Mouse (Mus musculus) cerebellum, postnatal 25 days (tissue): ENCODE measurements around the gene Qk.

Source experiments
- DNase-seq, 2 experiments: peaks; one replicate each; pipeline ENCODE4 v3.0.0; 2021; ENCODE audit warnings: mixed read lengths in 2 of 2

The Qk gene

GRCm38 (mm10) chr17:10319685-10320455 lies at the start of gene Qk:
TSS of gene Qk (minus strand) at chr17:10319854.
- peak; percentile 95 to 98 for DNase-seq

GRCm38 (mm10) chr17:10367044-10367443 lies 47.4 kb upstream of the Qk start:
- no peak for DNase-seq

GRCm38 (mm10) chr17:10366577-10366976 lies 46.9 kb upstream of the Qk start:
- no peak for DNase-seq

GRCm38 (mm10) chr17:10365501-10366482 lies 46.1 kb upstream of the Qk start:
- no peak for DNase-seq

GRCm38 (mm10) chr17:10363151-10363550 lies 43.5 kb upstream of the Qk start:
- no peak for DNase-seq

GRCm38 (mm10) chr17:10361882-10362291 lies 42.2 kb upstream of the Qk start:
- DNase-seq: no peak

- no peak for DNase-seq
These were observed 41.1 kb upstream of the Qk start for GRCm38 (mm10) chr17:10360738-10361137.

- DNase-seq: no peak
These were observed 39.8 kb upstream of the Qk start for GRCm38 (mm10) chr17:10359466-10359865.

GRCm38 (mm10) chr17:10357348-10357747 lies 37.7 kb upstream of the Qk start:
- DNase-seq: no peak

- no peak for DNase-seq
These were observed 36.6 kb upstream of the Qk start for GRCm38 (mm10) chr17:10356294-10356693.

- DNase-seq: no peak
These were observed 36.1 kb upstream of the Qk start for GRCm38 (mm10) chr17:10355746-10356145.

- no peak for DNase-seq
These were observed 18.6 kb upstream of the Qk start for GRCm38 (mm10) chr17:10338286-10338685.

GRCm38 (mm10) chr17:10336558-10336957 lies 16.9 kb upstream of the Qk start:
- DNase-seq: no peak

GRCm38 (mm10) chr17:10335809-10336499 lies 16.3 kb upstream of the Qk start:
- DNase-seq: peak; percentile 17 to 48

- peak; percentile 65 to 76 for DNase-seq
These were observed 15.5 kb upstream of the Qk start for GRCm38 (mm10) chr17:10334957-10335690.

GRCm38 (mm10) chr17:10334481-10334880 lies 14.8 kb upstream of the Qk start:
- no peak for DNase-seq

GRCm38 (mm10) chr17:10333321-10333720 lies 13.7 kb upstream of the Qk start:
- no peak for DNase-seq

GRCm38 (mm10) chr17:10332127-10332526 lies 12.5 kb upstream of the Qk start:
- no peak for DNase-seq

- DNase-seq: no peak
These were observed 9.8 kb upstream of the Qk start for GRCm38 (mm10) chr17:10329461-10329860.

GRCm38 (mm10) chr17:10328544-10329100 lies 9.0 kb upstream of the Qk start:
- DNase-seq: no peak

GRCm38 (mm10) chr17:10327584-10328210 lies 8.0 kb upstream of the Qk start:
- DNase-seq: no peak
